Mouse (Mus musculus) cerebellum, adult 2 months (tissue): Measurements from ENCODE around the gene Snd1.

Experiments
- CTCF ChIP-seq: fragments of 200-500 bp; IDR thresholded peaks from 2 replicates; pipeline ENCODE4 v1.5.1; 2011; ENCODE audit warnings: low read depth, mild to moderate bottlenecking, control low read depth, low read length, moderate library complexity, borderline replicate concordance; ENCODE audit not compliant: insufficient read depth
- POLR2A ChIP-seq: fragments of 200-500 bp; IDR thresholded peaks from 2 replicates; pipeline ENCODE4 v1.6.1; 2011; ENCODE audit warnings: low read length, control low read depth, borderline replicate concordance; ENCODE audit not compliant: insufficient read depth

DNA sequence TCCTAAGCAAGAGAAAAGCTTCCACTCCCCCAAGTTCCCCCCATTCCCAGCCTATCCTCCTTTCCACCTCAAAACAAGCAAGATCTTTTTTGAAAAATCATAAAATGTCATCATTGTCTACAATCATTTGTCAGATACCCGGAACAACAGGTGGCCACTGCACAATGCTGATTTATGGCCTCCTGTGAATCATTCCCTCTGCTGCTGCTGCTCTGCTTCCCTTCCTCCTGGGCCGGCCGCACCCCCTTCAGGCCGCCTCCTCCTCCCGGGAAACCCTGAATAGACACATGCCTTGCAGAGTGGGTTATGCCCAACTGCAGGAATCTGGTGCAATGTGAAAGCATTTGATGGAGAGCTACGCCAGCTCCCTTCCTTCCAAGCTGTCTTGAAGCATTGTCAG is 353.7 kb downstream of the Snd1 start:
- no peak for TF ChIP-seq POLR2A
- TF ChIP-seq CTCF = no peak
